Mouse (Mus musculus) thymus, adult 18-20 months (tissue): ENCODE data around the gene Gbf1.

ENCODE experiments used
- DNase-seq, 2 experiments: peaks; one replicate each; pipeline ENCODE4 v3.0.0; 2022; ENCODE audit warnings: mixed read lengths in 2 of 2

The Gbf1 gene

GRCm38 (mm10) chr19:46331326-46331725 is 179.0 kb downstream of the Gbf1 start:
- no peak for DNase-seq

- DNase-seq, result no peak
These were observed 179.6 kb downstream of the Gbf1 start for GRCm38 (mm10) chr19:46331936-46332335.

GRCm38 (mm10) chr19:46332721-46333339 is 180.5 kb downstream of the Gbf1 start:
- DNase-seq, result no peak

- DNase-seq, result no peak
These were observed 181.6 kb downstream of the Gbf1 start for GRCm38 (mm10) chr19:46333906-46334305.
